Mouse (Mus musculus): ENCODE measurements around the gene Iqck.

- TF ChIP-seq CTCF (IDR thresholded peaks at IDR 0.05; ENCODE audit: borderline replicate concordance, insufficient read depth, low read depth, low read length) (no peak), POLR2A (IDR thresholded peaks at IDR 0.05; ENCODE audit: borderline replicate concordance, insufficient read depth, low read length) (no peak)
Measured at GRCm38 (mm10) chr7:118858640-118859039, 3.1 kb downstream of the Iqck start.

Data from cerebellum, adult 2 months (tissue).